Mouse (Mus musculus) intestine, embryonic 15.5 days (tissue): ENCODE data around the gene Cacng3. TPM values are rescaled to one million over a fixed set of nuclear protein-coding genes. Genes with fewer than 3 reads are reported as not detected.

ENCODE experiments used
- ATAC-seq: fragments of 200-750 bp; cut with Nextera tagmentation; 2 replicates; pipeline ENCODE4 v1.8.0; 2017; ENCODE audit warnings: moderate TSS enrichment, moderate library complexity
- H3K27ac ChIP-seq: fragments of 300-500 bp; sonication (generic); 2 replicates; pipeline ENCODE4 v1.5.1; 2015; ENCODE audit warnings: mild to moderate bottlenecking, inconsistent platforms
- H3K27me3 ChIP-seq: fragments of 300-500 bp; sonication (generic); replicated peaks from 2 replicates; pipeline ENCODE4 v1.6.1; 2015; ENCODE audit warnings: inconsistent platforms
- H3K36me3 ChIP-seq: fragments of 300-500 bp; sonication (generic); 2 replicates; pipeline ENCODE4 v1.6.1; 2015; ENCODE audit warnings: inconsistent platforms
- H3K4me1 ChIP-seq: fragments of 300-500 bp; sonication (generic); replicated peaks from 2 replicates; pipeline ENCODE4 v1.6.1; 2015; ENCODE audit warnings: inconsistent platforms
- H3K4me2 ChIP-seq: fragments of 300-500 bp; sonication (generic); replicated peaks from 2 replicates; pipeline ENCODE4 v1.6.1; 2015; ENCODE audit warnings: mild to moderate bottlenecking, inconsistent platforms
- H3K4me3 ChIP-seq: fragments of 300-500 bp; sonication (generic); replicated peaks from 2 replicates; pipeline ENCODE4 v1.5.1; 2015; ENCODE audit warnings: inconsistent platforms
- H3K9ac ChIP-seq: fragments of 300-500 bp; sonication (generic); 2 replicates; pipeline ENCODE4 v1.6.1; 2015; ENCODE audit warnings: inconsistent platforms
- H3K9me3 ChIP-seq: fragments of 300-500 bp; sonication (generic); 2 replicates; pipeline ENCODE4 v1.6.1; 2016; ENCODE audit warnings: inconsistent platforms
- WGBS: fragments of 180-500 bp; shearing (Covaris S2); methylation state at CpG from one replicate; pipeline ENCODE4 v1.1.7; 2015; 5-methylcytosine and 5-hydroxymethylcytosine counted together
- polyA plus RNA-seq: library from polyadenylated mRNA; unstranded; fragments of >200 nt; fragmentation: Nextera tagmentation; extraction: Ambion mirVana; gene quantifications from 2 replicates; pipeline ENCODE4 v1.2.1, GENCODE M21; 2015

The Cacng3 gene
- polyA plus RNA-seq, 1 experiment from 2014 or later: 0.45 TPM

DNA sequence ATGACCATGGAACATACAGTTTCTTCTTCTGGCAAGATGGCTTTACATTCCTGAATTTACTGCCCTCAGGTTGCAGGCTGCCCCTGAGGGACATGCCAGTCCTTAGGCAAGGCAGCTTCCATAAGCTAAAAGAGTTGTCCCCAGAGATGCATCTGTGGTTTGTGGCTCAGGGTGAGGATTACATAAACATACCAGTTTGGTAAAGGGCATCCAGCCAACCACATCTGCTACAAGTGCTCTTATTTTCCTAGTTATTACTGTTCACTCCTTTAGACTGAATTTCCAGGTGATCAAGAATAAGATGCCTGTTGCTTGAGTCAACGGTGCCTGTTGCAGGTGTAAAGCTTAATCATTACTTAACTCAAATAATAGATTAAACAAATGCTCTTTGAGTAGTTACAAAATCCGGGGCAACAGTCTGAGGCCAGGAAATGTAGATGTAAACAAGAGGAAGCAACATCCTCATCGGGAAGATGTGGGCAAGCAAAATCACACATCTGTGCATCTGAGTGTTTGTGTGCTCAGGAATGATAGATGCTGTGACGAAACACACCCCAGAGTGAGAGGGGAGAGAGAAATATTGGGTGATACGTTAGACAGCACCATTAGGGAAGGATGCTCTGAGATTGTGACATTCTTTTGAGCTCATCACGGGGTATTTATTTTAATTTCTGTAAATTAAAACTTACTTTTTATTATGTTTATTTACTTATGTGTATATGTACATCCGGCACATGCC is 4.8 kb upstream of the Cacng3 start:
- no peak overlapping the region for H3K27ac ChIP-seq
- H3K4me1 ChIP-seq: no peaks in the 10 kb centered on the region
- no peaks in the 10 kb centered on the region for H3K36me3 ChIP-seq
- no peak overlapping the region for H3K4me3 ChIP-seq
- no peak overlapping the region for H3K4me2 ChIP-seq
- H3K9me3 ChIP-seq: no peaks in the 10 kb centered on the region
- ATAC-seq: no peak
- no peaks in the 10 kb centered on the region for H3K27me3 ChIP-seq
- no peak overlapping the region for H3K9ac ChIP-seq
- 44% methylated on average over 7 of the region's 7 CpGs for WGBS

DNA sequence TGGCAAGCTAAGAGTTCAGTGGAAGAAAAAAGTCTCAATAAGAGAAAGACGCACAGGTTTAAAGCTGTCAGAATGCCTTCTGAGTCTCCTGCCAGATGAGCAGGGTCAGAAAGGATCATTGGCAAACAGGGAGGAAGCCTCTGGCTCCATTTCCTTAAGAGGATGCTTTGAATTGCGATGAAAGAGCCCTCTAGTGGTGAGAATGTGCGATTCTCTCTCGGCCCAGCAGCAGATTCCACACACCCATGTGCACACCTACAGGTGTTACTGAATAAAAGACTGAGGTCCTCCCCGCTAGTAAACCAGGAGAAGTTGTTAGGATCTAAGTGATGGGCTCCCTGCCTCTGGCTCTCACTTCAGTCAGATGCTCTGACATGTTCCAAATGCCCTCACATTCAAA is 2.4 kb upstream of the Cacng3 start:
- Histone ChIP-seq H3K36me3 (no peaks in the 10 kb centered on the region), H3K4me1 (no peaks in the 10 kb centered on the region), H3K9me3 (no peaks in the 10 kb centered on the region), H3K4me3 (no peak overlapping the region), H3K27me3 (peaks cover 5% of the 10 kb centered on the region; the same call in 1 of the 2 replicates), H3K4me2 (no peak overlapping the region), H3K27ac (no peak overlapping the region), H3K9ac (no peak overlapping the region)
- ATAC-seq: no peak
- WGBS: 25% methylated on average over 5 of the region's 5 CpGs

DNA sequence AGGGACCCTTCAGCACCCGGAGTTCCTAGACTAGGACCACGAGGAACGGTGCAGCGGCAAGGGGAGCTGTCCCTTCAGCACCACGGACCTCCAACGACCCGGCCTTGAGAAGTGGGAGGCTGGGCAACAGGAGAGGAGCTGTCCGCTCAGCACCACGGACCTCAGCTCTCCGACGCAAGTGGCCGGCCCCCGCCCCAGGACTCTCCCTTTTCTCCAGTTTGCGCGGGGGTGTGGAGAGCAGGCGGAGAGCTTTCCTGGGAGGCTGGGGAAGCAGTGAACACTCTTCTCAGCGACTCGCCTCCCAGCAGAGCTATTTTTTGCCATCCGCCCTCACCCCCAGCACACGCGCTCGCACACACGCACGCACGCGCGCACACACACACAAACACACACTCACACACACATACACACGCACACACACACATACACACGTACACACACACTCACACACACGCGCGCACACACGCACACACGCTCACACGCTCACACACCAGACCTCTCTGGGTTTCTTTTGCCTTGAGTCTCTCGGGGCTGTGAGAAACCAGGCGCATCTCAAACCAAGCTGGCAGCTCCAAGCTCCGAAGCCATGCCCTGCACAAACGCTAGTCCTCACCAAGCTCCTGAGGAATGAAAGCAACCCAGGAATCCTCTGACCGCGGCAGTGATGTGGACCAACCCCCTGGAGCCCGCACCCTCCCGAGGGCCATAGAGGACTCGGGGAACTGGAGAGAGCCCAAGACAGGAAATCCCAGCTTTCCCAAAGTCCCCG is 765 bp downstream of the Cacng3 start:
- ATAC-seq: peak; percentile 90
- Histone ChIP-seq H3K4me3 (no peak overlapping the region), H3K27ac (no peak overlapping the region), H3K36me3 (no peaks in the 10 kb centered on the region), H3K27me3 (peaks cover 5% of the 10 kb centered on the region; the same call in 1 of the 2 replicates), H3K4me1 (no peaks in the 10 kb centered on the region), H3K9ac (no peak overlapping the region), H3K9me3 (no peaks in the 10 kb centered on the region), H3K4me2 (peak overlapping the region; percentile 35)
- 9% methylated on average over 44 of the region's 45 CpGs for WGBS

DNA sequence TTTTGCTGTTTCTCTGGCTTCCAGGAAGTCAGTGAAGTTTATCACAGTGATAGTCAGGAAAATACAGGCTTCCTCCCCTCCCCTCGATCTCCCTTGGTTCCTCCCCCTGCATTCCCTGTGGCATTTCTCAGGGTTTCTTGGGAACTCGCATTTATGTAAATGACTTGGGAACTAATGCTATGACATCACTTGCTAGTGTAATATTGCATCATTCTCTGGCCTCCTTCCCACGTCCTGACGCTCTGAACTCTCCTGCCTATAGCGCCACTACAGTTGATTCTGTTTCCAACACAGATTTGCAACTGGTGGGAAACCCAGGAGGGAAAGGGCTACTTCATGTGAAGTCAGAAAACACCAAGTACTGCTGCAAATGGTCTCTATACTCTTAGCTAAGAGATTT is 2.7 kb downstream of the Cacng3 start:
- 59% methylated on average over 5 of the region's 5 CpGs for WGBS
- ATAC-seq: no peak
- H3K4me2 ChIP-seq: no peak overlapping the region

DNA sequence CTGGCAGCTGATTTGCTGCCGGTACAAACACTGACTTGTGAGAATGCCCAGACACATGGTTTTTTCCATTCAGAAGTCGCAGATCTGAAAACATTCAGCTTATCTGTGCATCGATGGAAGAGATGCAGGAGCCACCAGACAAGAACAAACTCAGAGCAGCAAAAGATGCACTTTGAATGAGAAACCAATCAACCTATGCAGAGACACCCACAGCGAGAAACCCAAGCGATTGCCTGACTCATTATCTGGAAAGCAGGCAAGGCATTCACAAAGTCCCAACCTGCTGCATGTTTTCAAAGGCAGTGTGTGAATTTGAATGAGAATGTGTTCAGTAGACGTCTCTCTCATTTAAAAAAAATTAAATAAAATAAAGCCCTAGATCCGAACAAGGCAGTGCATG is 4.9 kb downstream of the Cacng3 start:
- WGBS: 80% methylated on average over 7 of the region's 7 CpGs
- Histone ChIP-seq H3K9me3 (no peaks in the 10 kb centered on the region), H3K27me3 (peaks cover 5% of the 10 kb centered on the region; the same call in 1 of the 2 replicates), H3K9ac (no peak overlapping the region), H3K4me3 (no peak overlapping the region), H3K4me2 (no peak overlapping the region), H3K4me1 (no peaks in the 10 kb centered on the region), H3K27ac (no peak overlapping the region), H3K36me3 (no peaks in the 10 kb centered on the region)
- ATAC-seq: no peak

More for the DNA sequence above, 2.7 kb downstream of the Cacng3 start:
- Histone ChIP-seq H3K9ac (no peak overlapping the region), H3K36me3 (no peaks in the 10 kb centered on the region), H3K4me1 (no peaks in the 10 kb centered on the region), H3K9me3 (no peaks in the 10 kb centered on the region), H3K4me3 (no peak overlapping the region), H3K27me3 (peaks cover 5% of the 10 kb centered on the region; the same call in 1 of the 2 replicates), H3K27ac (no peak overlapping the region)

DNA sequence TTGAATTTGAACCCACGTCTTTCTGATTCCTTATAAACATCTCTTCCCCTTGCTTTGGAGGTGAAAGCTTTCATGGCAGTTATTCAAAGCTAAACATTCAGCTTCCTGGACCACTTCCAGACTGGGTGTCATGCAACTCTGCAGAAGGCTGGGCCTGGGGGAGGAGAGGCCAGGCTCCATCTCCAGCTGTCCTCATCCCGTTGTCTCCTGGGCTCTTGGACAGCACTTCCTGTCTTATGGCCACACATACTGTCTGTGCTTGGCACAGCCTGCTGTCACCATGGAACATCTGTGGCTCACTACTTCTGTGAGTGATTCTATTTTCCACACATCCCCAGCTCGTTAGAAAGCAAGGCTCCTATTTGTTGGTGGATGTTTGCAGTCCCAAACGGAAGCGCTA is 31.5 kb downstream of the Cacng3 start:
- no peak for ATAC-seq
- Histone ChIP-seq H3K4me2 (no peak overlapping the region), H3K4me3 (no peak overlapping the region), H3K4me1 (no peaks in the 10 kb centered on the region), H3K27me3 (no peaks in the 10 kb centered on the region; the same call in 1 of the 2 replicates), H3K36me3 (no peaks in the 10 kb centered on the region), H3K9ac (no peak overlapping the region), H3K27ac (no peak overlapping the region), H3K9me3 (no peaks in the 10 kb centered on the region)
- 66% methylated on average over 5 of the region's 5 CpGs for WGBS

DNA sequence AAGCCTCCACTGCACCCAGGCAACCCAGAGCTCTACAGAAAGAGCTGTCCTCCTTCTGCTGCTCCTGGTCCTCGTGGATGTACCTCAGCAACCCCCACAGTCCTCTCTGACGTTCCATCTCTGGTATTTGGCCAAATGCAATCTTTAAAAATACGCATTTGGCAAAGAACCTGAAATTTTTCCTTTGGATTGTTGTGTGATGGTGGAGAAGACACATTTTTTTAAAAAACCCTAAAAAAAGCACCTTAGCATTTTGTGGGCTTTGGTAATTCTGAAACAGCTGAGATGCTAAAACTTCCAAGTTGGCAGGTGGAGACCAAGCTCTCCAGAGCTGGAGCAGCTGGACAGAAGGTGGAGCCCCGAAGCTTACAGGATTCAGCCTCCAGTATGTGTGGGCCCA is 32.2 kb downstream of the Cacng3 start:
- whole genome bisulfite sequencing: 70% methylated on average over 4 of the region's 4 CpGs

DNA sequence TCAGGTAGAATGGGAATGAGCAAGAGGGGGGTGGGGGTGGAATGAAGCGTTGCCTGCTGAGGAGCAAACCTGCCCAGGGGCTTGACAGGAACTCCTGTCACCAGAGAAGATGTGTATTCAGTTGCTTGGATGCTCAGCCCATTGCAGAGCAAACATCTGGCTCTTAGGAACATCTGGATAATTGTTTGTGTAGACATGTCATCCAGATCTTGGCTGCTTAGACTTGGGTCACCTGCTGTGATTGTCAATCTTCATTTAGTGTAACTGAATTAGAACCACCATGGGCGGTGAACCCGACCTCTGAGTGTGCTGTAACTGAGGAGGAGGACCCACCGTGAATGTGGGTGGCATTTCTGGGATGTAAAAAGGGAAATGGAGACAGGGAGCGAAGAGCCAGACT is 36.4 kb downstream of the Cacng3 start:
- WGBS: 49% methylated on average over 5 of the region's 5 CpGs
- no peak for ATAC-seq

More for the DNA sequence above, 32.2 kb downstream of the Cacng3 start:
- Histone ChIP-seq H3K4me1 (no peaks in the 10 kb centered on the region), H3K27me3 (no peaks in the 10 kb centered on the region; the same call in 1 of the 2 replicates), H3K9ac (no peak overlapping the region), H3K27ac (no peak overlapping the region), H3K4me2 (no peak overlapping the region), H3K4me3 (no peak overlapping the region), H3K9me3 (no peaks in the 10 kb centered on the region), H3K36me3 (no peaks in the 10 kb centered on the region)
- no peak for ATAC-seq

DNA sequence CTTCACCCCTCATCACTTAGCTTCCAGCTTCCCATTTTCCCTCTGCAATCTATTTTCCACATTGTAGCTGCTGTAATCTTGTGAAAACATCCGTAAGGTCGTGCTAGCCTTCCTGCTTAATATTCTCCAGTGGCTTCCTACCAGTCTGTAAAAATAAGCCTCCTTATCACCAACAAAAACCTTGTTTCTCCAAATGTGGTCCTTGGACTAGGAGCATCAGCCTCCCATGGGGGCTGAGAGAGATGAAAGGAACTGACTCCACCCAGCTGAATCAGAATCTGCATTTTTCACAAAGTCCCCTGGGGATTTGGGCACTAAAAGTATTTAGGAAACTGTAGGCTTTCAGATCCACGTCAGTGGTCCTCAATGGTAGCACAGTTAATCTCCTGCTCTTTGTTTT is 46.0 kb downstream of the Cacng3 start:
- no peak for ATAC-seq
- H3K27me3 ChIP-seq: no peaks in the 10 kb centered on the region
- WGBS: 57% methylated on average over 3 of the region's 3 CpGs

More for the DNA sequence above, 36.4 kb downstream of the Cacng3 start:
- H3K27me3 ChIP-seq: no peaks in the 10 kb centered on the region; the same call in 1 of the 2 replicates
- no peak overlapping the region for H3K9ac ChIP-seq
- no peaks in the 10 kb centered on the region for H3K9me3 ChIP-seq
- H3K4me3 ChIP-seq: no peak overlapping the region
- H3K36me3 ChIP-seq: no peaks in the 10 kb centered on the region
- no peaks in the 10 kb centered on the region for H3K4me1 ChIP-seq
- no peak overlapping the region for H3K27ac ChIP-seq
- no peak overlapping the region for H3K4me2 ChIP-seq

DNA sequence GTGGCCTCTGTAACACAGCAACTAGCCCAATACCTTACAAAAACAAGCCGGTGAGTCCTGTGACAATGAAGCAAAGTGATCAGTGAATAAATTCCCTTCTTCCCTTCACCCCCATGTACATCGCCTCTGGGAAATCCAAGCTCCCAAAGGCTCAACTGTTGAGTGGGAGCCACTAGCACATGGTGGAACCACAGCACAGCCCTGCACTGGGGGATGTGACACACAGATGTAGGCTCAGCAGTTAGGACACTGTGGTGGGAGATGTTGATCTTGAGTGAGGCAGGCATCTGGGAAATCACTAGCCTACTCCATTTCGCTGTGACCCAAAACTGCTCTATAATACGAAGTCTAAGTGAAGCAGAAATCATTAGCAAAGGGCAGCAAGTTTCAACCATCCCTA is 48.2 kb downstream of the Cacng3 start:
- no peaks in the 10 kb centered on the region for H3K27me3 ChIP-seq
- no peak for ATAC-seq

More for the DNA sequence above, 46.0 kb downstream of the Cacng3 start:
- Histone ChIP-seq H3K27ac (no peak overlapping the region), H3K9me3 (no peaks in the 10 kb centered on the region), H3K9ac (no peak overlapping the region), H3K4me1 (no peaks in the 10 kb centered on the region), H3K36me3 (no peaks in the 10 kb centered on the region), H3K4me3 (no peak overlapping the region), H3K4me2 (no peak overlapping the region)

DNA sequence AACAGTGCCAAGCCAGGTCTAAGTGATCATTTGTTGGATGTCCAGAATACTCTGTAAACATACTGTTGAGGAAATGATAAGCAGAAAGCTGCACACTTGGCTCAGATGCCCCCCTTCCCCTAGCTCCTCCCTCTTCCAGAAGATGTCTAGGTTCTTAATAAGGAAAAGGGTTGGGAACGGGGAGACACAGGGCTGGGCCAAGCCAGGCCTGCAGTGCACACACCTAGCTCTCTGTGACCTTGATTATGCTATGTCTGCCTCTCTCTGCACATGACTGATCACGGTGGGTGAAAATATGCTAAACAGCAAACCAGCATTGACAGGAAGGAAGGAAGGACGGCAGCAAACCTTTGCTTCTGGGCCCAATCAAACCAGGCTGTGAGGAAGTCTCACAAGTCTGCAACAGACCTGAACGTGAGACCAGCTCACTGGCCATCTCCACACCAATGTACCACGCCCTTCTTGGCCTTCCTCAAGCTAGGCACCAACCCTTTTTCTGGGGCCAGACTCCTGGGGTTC is 53.1 kb downstream of the Cacng3 start:
- Histone ChIP-seq H3K36me3 (no peaks in the 10 kb centered on the region), H3K27me3 (no peaks in the 10 kb centered on the region), H3K4me3 (no peak overlapping the region), H3K27ac (no peak overlapping the region), H3K9ac (no peak overlapping the region), H3K9me3 (no peaks in the 10 kb centered on the region), H3K4me2 (no peak overlapping the region), H3K4me1 (no peaks in the 10 kb centered on the region)
- WGBS: 39% methylated on average over 5 of the region's 5 CpGs
- ATAC-seq: no peak

More for the DNA sequence above, 48.2 kb downstream of the Cacng3 start:
- no peak overlapping the region for H3K27ac ChIP-seq
- 90% methylated on average over 4 of the region's 4 CpGs for WGBS
- no peaks in the 10 kb centered on the region for H3K36me3 ChIP-seq
- no peak overlapping the region for H3K4me2 ChIP-seq
- no peaks in the 10 kb centered on the region for H3K4me1 ChIP-seq
- no peak overlapping the region for H3K9ac ChIP-seq
- no peak overlapping the region for H3K4me3 ChIP-seq
- no peaks in the 10 kb centered on the region for H3K9me3 ChIP-seq

DNA sequence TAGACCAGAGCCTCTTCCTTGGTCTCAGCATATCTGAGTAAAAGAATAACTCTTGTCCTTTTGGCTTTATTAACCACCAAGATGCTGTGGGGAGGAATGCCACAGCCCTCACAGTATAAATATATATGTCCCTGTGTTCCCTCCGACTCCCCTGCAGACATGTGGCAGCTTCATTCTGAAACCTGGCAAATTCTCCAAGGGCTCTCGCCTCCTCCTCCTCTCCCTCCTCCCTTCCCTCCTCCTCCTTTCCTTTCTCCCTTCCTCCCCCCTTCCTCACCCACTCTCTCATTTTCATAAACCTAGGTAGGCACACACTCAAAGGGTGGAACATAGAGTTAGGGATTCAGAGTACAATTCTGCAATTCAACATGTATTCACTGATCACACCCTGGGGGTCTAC is 56.1 kb downstream of the Cacng3 start:
- Histone ChIP-seq H3K27ac (no peak overlapping the region), H3K27me3 (no peaks in the 10 kb centered on the region), H3K9me3 (no peaks in the 10 kb centered on the region), H3K4me3 (no peak overlapping the region), H3K4me2 (no peak overlapping the region), H3K4me1 (no peaks in the 10 kb centered on the region), H3K36me3 (no peaks in the 10 kb centered on the region), H3K9ac (no peak overlapping the region)
- WGBS: 88% methylated on average over 2 of the region's 2 CpGs
- no peak for ATAC-seq
